ENCODE assay signal across 17 mouse cellular contexts in genomic region chr1:128602018-128602687, GRCm38 (mm10). TPM values are rescaled to one million over a fixed set of nuclear protein-coding genes. Genes with fewer than 3 reads are reported as not detected.
DNase-seq lines count a peak whose midpoint lies in the region; ATAC-seq and TF ChIP-seq lines count a peak whose summit lies in the region.
"Had no signal": no experiment of that assay in that cellular context is flagged by ENCODE, and none has a peak within 500 bp of the region (broad histone marks: within the 10 kb centered on the region; RNA-seq: fewer than 3 reads in every experiment).

No protein-coding gene starts in this region.

- no peak for TF ChIP-seq CTCF in intestine, postnatal 0 days (IDR thresholded peaks at IDR 0.05; ENCODE audit: low read depth)
- no peak for TF ChIP-seq CTCF in hindbrain, postnatal 0 days (IDR thresholded peaks at IDR 0.05; ENCODE audit: low read depth)

- no peak overlapping the region for H3K4me2 ChIP-seq in midbrain, embryonic 15.5 days
- no peak overlapping the region for H3K4me2 ChIP-seq in intestine, postnatal 0 days (replicated peaks; ENCODE audit: low read depth)
- no peak overlapping the region for H3K4me2 ChIP-seq in hindbrain, postnatal 0 days (ENCODE audit: low read depth, low read length)
- no peak overlapping the region for H3K4me2 ChIP-seq in forebrain, embryonic 13.5 days
- H3K4me2 ChIP-seq: liver, embryonic 12.5 days had no signal

- peak; percentile 56 for DNase-seq in CD4-positive, CD25-positive, alpha-beta regulatory T cell, adult 2 months (ENCODE audit: low read depth, low spot score)
- DNase-seq in midbrain, embryonic 10.5 days (ENCODE audit: low spot score), result no peak
- peak; percentile 88 for DNase-seq in thymus, postnatal 14 days
- DNase-seq in hindbrain, postnatal 0 days (ENCODE audit: low spot score), result no peak
- DNase-seq: adrenal gland, postnatal 25 days; cerebellum, adult 11 months; gastrocnemius, adult 2 months; heart, postnatal 36 days; kidney, postnatal 25 days had no signal

- no peaks in the 10 kb centered on the region for H3K36me3 ChIP-seq in midbrain, embryonic 10.5 days
- no peaks in the 10 kb centered on the region for H3K36me3 ChIP-seq in midbrain, embryonic 15.5 days (replicated peaks)
- H3K36me3 ChIP-seq in intestine, postnatal 0 days (ENCODE audit: control insufficient read depth, insufficient read depth), result no peaks in the 10 kb centered on the region
- no peaks in the 10 kb centered on the region for H3K36me3 ChIP-seq in hindbrain, postnatal 0 days (ENCODE audit: insufficient read depth, low read length)
- H3K36me3 ChIP-seq in forebrain, embryonic 13.5 days (ENCODE audit: poor library complexity, severe bottlenecking), result no peaks in the 10 kb centered on the region
- H3K36me3 ChIP-seq: embryonic facial prominence, embryonic 10.5 days; forebrain, embryonic 10.5 days; liver, embryonic 12.5 days had no signal

- ATAC-seq in CD4-positive, CD25-positive, alpha-beta regulatory T cell, adult 4 months, result no peak
- ATAC-seq in midbrain, embryonic 15.5 days (replicated peaks), result no peak
- peak; percentile 60 for ATAC-seq in intestine, postnatal 0 days
- no peak for ATAC-seq in hindbrain, postnatal 0 days
- ATAC-seq in forebrain, embryonic 13.5 days, result no peak
- ATAC-seq: liver, embryonic 12.5 days had no signal

- no peak overlapping the region for H3K4me3 ChIP-seq in midbrain, embryonic 10.5 days
- H3K4me3 ChIP-seq in midbrain, embryonic 15.5 days, result no peak overlapping the region
- H3K4me3 ChIP-seq in intestine, postnatal 0 days (ENCODE audit: low read depth, low read length), result no peak overlapping the region
- H3K4me3 ChIP-seq in hindbrain, postnatal 0 days (ENCODE audit: low read length), result no peak overlapping the region
- H3K4me3 ChIP-seq in forebrain, embryonic 13.5 days, result no peak overlapping the region
- H3K4me3 ChIP-seq: embryonic facial prominence, embryonic 10.5 days; forebrain, embryonic 10.5 days; gastrocnemius, adult 2 months; left cerebral cortex, adult 2 months; liver, embryonic 12.5 days had no signal

- 85% methylated on average over 5 of the region's 5 CpGs for WGBS in midbrain, embryonic 10.5 days
- WGBS in midbrain, embryonic 15.5 days, result 87% methylated on average over 5 of the region's 5 CpGs
- 38% methylated on average over 5 of the region's 5 CpGs for WGBS in intestine, postnatal 0 days
- 88% methylated on average over 5 of the region's 5 CpGs for WGBS in hindbrain, postnatal 0 days
- WGBS in forebrain, embryonic 13.5 days, result 84% methylated on average over 5 of the region's 5 CpGs

- H3K27ac ChIP-seq in midbrain, embryonic 10.5 days (replicated peaks), result 0 out of 2 replicates have a peak overlapping the region, but pooled peaks have one; percentile 57
- H3K27ac ChIP-seq in midbrain, embryonic 15.5 days, result no peak overlapping the region
- H3K27ac ChIP-seq in intestine, postnatal 0 days (ENCODE audit: low read depth, low read length), result no peak overlapping the region
- no peak overlapping the region for H3K27ac ChIP-seq in hindbrain, postnatal 0 days
- H3K27ac ChIP-seq in forebrain, embryonic 13.5 days, result no peak overlapping the region
- H3K27ac ChIP-seq: embryonic facial prominence, embryonic 10.5 days; gastrocnemius, adult 2 months; left cerebral cortex, adult 2 months; liver, embryonic 12.5 days had no signal

- H3K27me3 ChIP-seq in midbrain, embryonic 10.5 days (ENCODE audit: low read depth, poor library complexity, severe bottlenecking), result no peaks in the 10 kb centered on the region; the same call in 1 of the 2 replicates
- H3K27me3 ChIP-seq in midbrain, embryonic 15.5 days (replicated peaks), result no peaks in the 10 kb centered on the region
- no peaks in the 10 kb centered on the region for H3K27me3 ChIP-seq in intestine, postnatal 0 days (replicated peaks; ENCODE audit: control insufficient read depth, insufficient read depth, low read length)
- no peaks in the 10 kb centered on the region for H3K27me3 ChIP-seq in hindbrain, postnatal 0 days (ENCODE audit: insufficient read depth, low read length)
- no peaks in the 10 kb centered on the region for H3K27me3 ChIP-seq in forebrain, embryonic 13.5 days

- H3K9me3 ChIP-seq in midbrain, embryonic 10.5 days (replicated peaks), result no peaks in the 10 kb centered on the region
- H3K9me3 ChIP-seq in midbrain, embryonic 15.5 days, result no peaks in the 10 kb centered on the region
- no peaks in the 10 kb centered on the region for H3K9me3 ChIP-seq in intestine, postnatal 0 days (ENCODE audit: control insufficient read depth)
- no peaks in the 10 kb centered on the region for H3K9me3 ChIP-seq in hindbrain, postnatal 0 days (ENCODE audit: low read length)
- no peaks in the 10 kb centered on the region for H3K9me3 ChIP-seq in forebrain, embryonic 13.5 days (replicated peaks)
- H3K9me3 ChIP-seq: embryonic facial prominence, embryonic 10.5 days; forebrain, embryonic 10.5 days; liver, embryonic 12.5 days had no signal

- H3K4me1 ChIP-seq in midbrain, embryonic 10.5 days, result peaks cover 36% of the 10 kb centered on the region
- no peaks in the 10 kb centered on the region for H3K4me1 ChIP-seq in midbrain, embryonic 15.5 days
- H3K4me1 ChIP-seq in intestine, postnatal 0 days (replicated peaks; ENCODE audit: control insufficient read depth, insufficient read depth, low read length), result peaks cover 3% of the 10 kb centered on the region; the same call in 1 of the 2 replicates
- no peaks in the 10 kb centered on the region for H3K4me1 ChIP-seq in hindbrain, postnatal 0 days (ENCODE audit: insufficient read depth, low read length)
- H3K4me1 ChIP-seq in forebrain, embryonic 13.5 days, result no peaks in the 10 kb centered on the region
- H3K4me1 ChIP-seq: liver, embryonic 12.5 days had no signal

- H3K9ac ChIP-seq in midbrain, embryonic 15.5 days, result no peak overlapping the region
- H3K9ac ChIP-seq in intestine, postnatal 0 days (ENCODE audit: low read depth, low read length), result no peak overlapping the region
- no peak overlapping the region for H3K9ac ChIP-seq in hindbrain, postnatal 0 days (replicated peaks; ENCODE audit: low read length)
- no peak overlapping the region for H3K9ac ChIP-seq in forebrain, embryonic 13.5 days
- H3K9ac ChIP-seq: liver, embryonic 12.5 days had no signal

RNA-seq across cellular contexts. Expression of gene Cxcr4, which starts 10.1 kb away (rescaled TPM):
- 10 to 100 TPM in 1 of 2 experiments, 1 to 10 TPM in 1; 5.6 to 29.9 TPM for polyA plus RNA-seq in CD4-positive, CD25-positive, alpha-beta regulatory T cell, adult 4 months (2017; shearing (Covaris generic))
- 18.6 and 20.2 TPM in 2 replicates for polyA plus RNA-seq in midbrain, embryonic 10.5 days (2016; fragmentation: Nextera tagmentation; extraction: Ambion mirVana)
- polyA plus RNA-seq in midbrain, embryonic 15.5 days (2015; fragmentation: Nextera tagmentation; extraction: Ambion mirVana), result 7.0 and 7.1 TPM in 2 replicates
- 1.3 TPM in 2 replicates for polyA plus RNA-seq in intestine, postnatal 0 days (2015; fragmentation: Nextera tagmentation; extraction: Ambion mirVana)
- total RNA-seq in hindbrain, postnatal 0 days (2014; rRNA removed), result 76.1 and 95.8 TPM in 2 replicates
- 5.1 and 5.2 TPM in 2 replicates for polyA plus RNA-seq in hindbrain, postnatal 0 days (2015; fragmentation: Nextera tagmentation; extraction: Ambion mirVana)
- 5.8 and 9.1 TPM in 2 replicates for polyA plus RNA-seq in forebrain, embryonic 13.5 days (2015; fragmentation: Nextera tagmentation; extraction: Ambion mirVana)

Comparison
In these comparisons a context has a peak if more than half of its experiments do, and no peak if none do; other contexts are left out.
1. DNase-seq: peak in CD4-positive, CD25-positive, alpha-beta regulatory T cell, adult 2 months (single experiment) and thymus, postnatal 14 days (single experiment); none in midbrain, embryonic 10.5 days (single experiment) and hindbrain, postnatal 0 days (single experiment).